Mouse (Mus musculus) neural tube, embryonic 11.5 days (tissue): ENCODE measurements at regions not wholly inside any gene's neighbourhood (a gene's known extent, or its start where the extent isn't known, plus 50 kb on each side); places are given as distances from the start of the nearest gene placed in this dataset.

Source experiments
- ATAC-seq: fragments of 200-750 bp; cut with Nextera tagmentation; 2 replicates; pipeline ENCODE4 v1.8.0; 2017; ENCODE audit warnings: moderate number of reproducible peaks, mild to moderate bottlenecking, moderate TSS enrichment, moderate library complexity; ENCODE audit not compliant: insufficient read depth, low FRiP score, low TSS enrichment
- DNase-seq: peaks from one replicate; pipeline ENCODE4 v3.0.0-alpha.2; 2015; ENCODE audit warnings: low spot score
- H3K27ac ChIP-seq: fragments of 300-500 bp; sonication (generic); 2 replicates; pipeline ENCODE4 v1.5.1; 2014; ENCODE audit warnings: low read depth, mild to moderate bottlenecking, low read length
- H3K27me3 ChIP-seq: fragments of 300-500 bp; sonication (generic); 2 replicates; pipeline ENCODE4 v1.6.1; 2014; ENCODE audit warnings: mild to moderate bottlenecking, low read length, mixed read lengths; ENCODE audit not compliant: control insufficient read depth, insufficient read depth
- H3K36me3 ChIP-seq: fragments of 300-500 bp; sonication (generic); 2 replicates; pipeline ENCODE4 v1.6.1; 2014; ENCODE audit warnings: mild to moderate bottlenecking, low read length, moderate library complexity, mixed read lengths; ENCODE audit not compliant: control insufficient read depth, insufficient read depth
- H3K4me1 ChIP-seq: fragments of 300-500 bp; sonication (generic); 2 replicates; pipeline ENCODE4 v1.6.1; 2014; ENCODE audit warnings: low read length, mixed read lengths; ENCODE audit not compliant: control insufficient read depth, insufficient read depth
- H3K4me2 ChIP-seq: fragments of 300-500 bp; sonication (generic); 2 replicates; pipeline ENCODE4 v1.6.1; 2014; ENCODE audit warnings: low read depth, mild to moderate bottlenecking, moderate library complexity
- H3K4me3 ChIP-seq: fragments of 300-500 bp; sonication (generic); 2 replicates; pipeline ENCODE4 v1.5.1; 2014; ENCODE audit warnings: low read depth, low read length
- H3K9ac ChIP-seq: fragments of 300-500 bp; sonication (generic); 2 replicates; pipeline ENCODE4 v1.6.1; 2014; ENCODE audit warnings: mild to moderate bottlenecking, low read length
- H3K9me3 ChIP-seq: fragments of 300-500 bp; sonication (generic); 2 replicates; pipeline ENCODE4 v1.6.1; 2016; ENCODE audit warnings: low read length; ENCODE audit not compliant: control insufficient read depth
- WGBS: fragments of 180-500 bp; shearing (Covaris S2); extraction: QIAGEN DNeasy Blood & Tissue Kit; methylation state at CpG from one replicate; pipeline ENCODE4 v1.1.7; 2014; 5-methylcytosine and 5-hydroxymethylcytosine counted together

GRCm38 (mm10) chr1:42755958-42756357 lies 60.4 kb downstream of the Pou3f3 start:
- H3K36me3 ChIP-seq, result no peaks in the 10 kb centered on the region
- no peaks in the 10 kb centered on the region for H3K4me1 ChIP-seq
- no peak overlapping the region for H3K27ac ChIP-seq
- ATAC-seq (no peak), DNase-seq (no peak)
- H3K4me3 ChIP-seq, result no peak overlapping the region
- no peaks in the 10 kb centered on the region for H3K9me3 ChIP-seq
- H3K27me3 ChIP-seq, result no peaks in the 10 kb centered on the region
- H3K4me2 ChIP-seq, result no peak overlapping the region
- no peak overlapping the region for H3K9ac ChIP-seq
- 58% methylated on average over 5 of the region's 5 CpGs for WGBS

GRCm38 (mm10) chr1:42756497-42756896 lies 60.9 kb downstream of the Pou3f3 start:
- no peak overlapping the region for H3K9ac ChIP-seq
- no peaks in the 10 kb centered on the region for H3K9me3 ChIP-seq
- DNase-seq, result no peak
- no peak overlapping the region for H3K4me2 ChIP-seq
- no peak overlapping the region for H3K4me3 ChIP-seq
- no peaks in the 10 kb centered on the region for H3K27me3 ChIP-seq
- H3K36me3 ChIP-seq, result no peaks in the 10 kb centered on the region
- no peak for ATAC-seq
- H3K27ac ChIP-seq, result no peak overlapping the region
- H3K4me1 ChIP-seq, result no peaks in the 10 kb centered on the region

- DNase-seq (no peak), ATAC-seq (no peak)
- H3K9me3 ChIP-seq, result no peaks in the 10 kb centered on the region
Measured at GRCm38 (mm10) chr1:42763447-42763846, 67.9 kb downstream of the Pou3f3 start.

GRCm38 (mm10) chr1:42764048-42764447 lies 68.5 kb downstream of the Pou3f3 start:
- no peak overlapping the region for H3K4me3 ChIP-seq
- no peaks in the 10 kb centered on the region for H3K9me3 ChIP-seq
- no peaks in the 10 kb centered on the region for H3K36me3 ChIP-seq
- H3K27me3 ChIP-seq, result no peaks in the 10 kb centered on the region
- H3K27ac ChIP-seq, result no peak overlapping the region
- no peaks in the 10 kb centered on the region for H3K4me1 ChIP-seq
- no peak overlapping the region for H3K9ac ChIP-seq
- DNase-seq, result no peak
- no peak for ATAC-seq
- no peak overlapping the region for H3K4me2 ChIP-seq
- WGBS, result 80% methylated on average over 2 of the region's 2 CpGs

More at GRCm38 (mm10) chr1:42763447-42763846, 67.9 kb downstream of the Pou3f3 start:
- Histone ChIP-seq H3K4me2 (no peak overlapping the region), H3K4me1 (no peaks in the 10 kb centered on the region), H3K27me3 (no peaks in the 10 kb centered on the region), H3K4me3 (no peak overlapping the region), H3K27ac (no peak overlapping the region), H3K9ac (no peak overlapping the region), H3K36me3 (no peaks in the 10 kb centered on the region)
- 92% methylated on average over 2 of the region's 2 CpGs for WGBS

GRCm38 (mm10) chr1:42770085-42770484 lies 74.5 kb downstream of the Pou3f3 start:
- Histone ChIP-seq H3K9ac (no peak overlapping the region), H3K4me1 (no peaks in the 10 kb centered on the region), H3K27me3 (no peaks in the 10 kb centered on the region), H3K36me3 (no peaks in the 10 kb centered on the region), H3K27ac (no peak overlapping the region), H3K4me3 (no peak overlapping the region), H3K4me2 (no peak overlapping the region), H3K9me3 (no peaks in the 10 kb centered on the region)
- no peak for DNase-seq
- no peak for ATAC-seq
- WGBS, result 85% methylated on average over 9 of the region's 9 CpGs

- ATAC-seq, result no peak
- 55% methylated on average over 6 of the region's 6 CpGs for WGBS
- H3K4me2 ChIP-seq, result no peak overlapping the region
Measured at GRCm38 (mm10) chr1:42772000-42772399, 76.4 kb downstream of the Pou3f3 start.

GRCm38 (mm10) chr1:42773851-42774464 lies 77.1 kb upstream of the Mrps9 start:
- 74% methylated on average over 20 of the region's 20 CpGs for WGBS

More at GRCm38 (mm10) chr1:42772000-42772399, 76.4 kb downstream of the Pou3f3 start:
- Histone ChIP-seq H3K4me3 (no peak overlapping the region), H3K9me3 (no peaks in the 10 kb centered on the region), H3K4me1 (no peaks in the 10 kb centered on the region), H3K36me3 (no peaks in the 10 kb centered on the region), H3K9ac (no peak overlapping the region), H3K27ac (no peak overlapping the region), H3K27me3 (no peaks in the 10 kb centered on the region)
- peak; percentile 12 for DNase-seq

GRCm38 (mm10) chr1:42774971-42775892 lies 75.8 kb upstream of the Mrps9 start:
- no peak for DNase-seq

More at GRCm38 (mm10) chr1:42773851-42774464, 77.1 kb upstream of the Mrps9 start:
- Histone ChIP-seq H3K4me2 (no peak overlapping the region), H3K27ac (no peak overlapping the region), H3K36me3 (no peaks in the 10 kb centered on the region), H3K4me1 (no peaks in the 10 kb centered on the region), H3K4me3 (no peak overlapping the region), H3K9me3 (no peaks in the 10 kb centered on the region), H3K9ac (no peak overlapping the region), H3K27me3 (no peaks in the 10 kb centered on the region)
- ATAC-seq, result no peak
- DNase-seq, result no peak

GRCm38 (mm10) chr1:42775893-42776287 lies 75.1 kb upstream of the Mrps9 start:
- Histone ChIP-seq H3K9ac (no peak overlapping the region), H3K9me3 (no peaks in the 10 kb centered on the region), H3K27ac (no peak overlapping the region), H3K4me2 (no peak overlapping the region), H3K4me3 (no peak overlapping the region), H3K27me3 (no peaks in the 10 kb centered on the region), H3K4me1 (no peaks in the 10 kb centered on the region), H3K36me3 (no peaks in the 10 kb centered on the region)
- ATAC-seq (no peak), DNase-seq (no peak)
- WGBS, result 85% methylated on average over 2 of the region's 2 CpGs

More at GRCm38 (mm10) chr1:42774971-42775892, 75.8 kb upstream of the Mrps9 start:
- Histone ChIP-seq H3K4me1 (no peaks in the 10 kb centered on the region), H3K9me3 (no peaks in the 10 kb centered on the region), H3K27me3 (no peaks in the 10 kb centered on the region), H3K36me3 (no peaks in the 10 kb centered on the region), H3K27ac (no peak overlapping the region), H3K9ac (no peak overlapping the region), H3K4me3 (no peak overlapping the region), H3K4me2 (no peak overlapping the region)
- WGBS, result 87% methylated on average over 7 of the region's 7 CpGs
- ATAC-seq, result no peak
